Mouse (Mus musculus) liver, postnatal 0 days (tissue): Measurements from ENCODE around the gene Nek5. TPM values are rescaled to one million over a fixed set of nuclear protein-coding genes. Genes with fewer than 3 reads are reported as not detected.

Experiments
- ATAC-seq: fragments of 200-750 bp; cut with Nextera tagmentation; 2 replicates; pipeline ENCODE4 v1.8.0; 2017; ENCODE audit warnings: mild to moderate bottlenecking, moderate library complexity
- DNase-seq: peaks from one replicate; pipeline ENCODE4 v3.0.0-alpha.2; 2016
- H3K27ac ChIP-seq: fragments of 300-500 bp; sonication (generic); 2 replicates; pipeline ENCODE4 v1.5.1; 2014; ENCODE audit warnings: antibody characterized with exemption, moderate library complexity, mild to moderate bottlenecking, low read depth
- H3K27me3 ChIP-seq: fragments of 300-500 bp; sonication (generic); 2 replicates; pipeline ENCODE4 v1.6.1; 2014; ENCODE audit warnings: low read length, control low read depth, mixed read lengths; ENCODE audit not compliant: insufficient read depth
- H3K36me3 ChIP-seq: fragments of 300-500 bp; sonication (generic); replicated peaks from 2 replicates; pipeline ENCODE4 v1.6.1; 2014; ENCODE audit warnings: mild to moderate bottlenecking, control low read depth, low read length, moderate library complexity, mixed read lengths; ENCODE audit not compliant: insufficient read depth
- H3K4me1 ChIP-seq: fragments of 300-500 bp; sonication (generic); 2 replicates; pipeline ENCODE4 v1.6.1; 2014; ENCODE audit warnings: antibody characterized with exemption, mild to moderate bottlenecking, control low read depth; ENCODE audit not compliant: insufficient read depth
- H3K4me2 ChIP-seq: fragments of 300-500 bp; sonication (generic); 2 replicates; pipeline ENCODE4 v1.6.1; 2014; ENCODE audit warnings: low read depth, mild to moderate bottlenecking, low read length, moderate library complexity, mixed read lengths
- H3K4me3 ChIP-seq: fragments of 300-500 bp; sonication (generic); 2 replicates; pipeline ENCODE4 v1.5.1; 2014; ENCODE audit warnings: low read depth, low read length
- H3K9ac ChIP-seq: fragments of 300-500 bp; sonication (generic); replicated peaks from 2 replicates; pipeline ENCODE4 v1.6.1; 2014; ENCODE audit warnings: mild to moderate bottlenecking, moderate library complexity
- H3K9me3 ChIP-seq: fragments of 300-500 bp; sonication (generic); 2 replicates; pipeline ENCODE4 v1.6.1; 2016; ENCODE audit warnings: mild to moderate bottlenecking, control low read depth, low read length, mixed read lengths
- CTCF ChIP-seq: sonication (generic); IDR thresholded peaks from 2 replicates; pipeline ENCODE4 v1.5.1; 2016; ENCODE audit warnings: antibody characterized with exemption, low read depth
- EP300 ChIP-seq: IDR thresholded peaks from 2 replicates; pipeline ENCODE4 v1.6.1; 2016; ENCODE audit warnings: antibody characterized with exemption, low read depth, mild to moderate bottlenecking
- WGBS: fragments of 180-500 bp; shearing (Covaris S2); extraction: QIAGEN DNeasy Blood & Tissue Kit; methylation state at CpG from one replicate; pipeline ENCODE4 v1.1.7; 2014; ENCODE audit not compliant: insufficient replicate concordance; 5-methylcytosine and 5-hydroxymethylcytosine counted together
- polyA plus RNA-seq: library from polyadenylated mRNA; unstranded; fragments of >200 nt; fragmentation: Nextera tagmentation; extraction: Ambion mirVana; gene quantifications from 2 replicates; pipeline ENCODE4 v1.2.1, GENCODE M21; 2015

Nek5 gene
- polyA plus RNA-seq, 1 experiment from 2014 or later = 0.26 TPM

DNA sequence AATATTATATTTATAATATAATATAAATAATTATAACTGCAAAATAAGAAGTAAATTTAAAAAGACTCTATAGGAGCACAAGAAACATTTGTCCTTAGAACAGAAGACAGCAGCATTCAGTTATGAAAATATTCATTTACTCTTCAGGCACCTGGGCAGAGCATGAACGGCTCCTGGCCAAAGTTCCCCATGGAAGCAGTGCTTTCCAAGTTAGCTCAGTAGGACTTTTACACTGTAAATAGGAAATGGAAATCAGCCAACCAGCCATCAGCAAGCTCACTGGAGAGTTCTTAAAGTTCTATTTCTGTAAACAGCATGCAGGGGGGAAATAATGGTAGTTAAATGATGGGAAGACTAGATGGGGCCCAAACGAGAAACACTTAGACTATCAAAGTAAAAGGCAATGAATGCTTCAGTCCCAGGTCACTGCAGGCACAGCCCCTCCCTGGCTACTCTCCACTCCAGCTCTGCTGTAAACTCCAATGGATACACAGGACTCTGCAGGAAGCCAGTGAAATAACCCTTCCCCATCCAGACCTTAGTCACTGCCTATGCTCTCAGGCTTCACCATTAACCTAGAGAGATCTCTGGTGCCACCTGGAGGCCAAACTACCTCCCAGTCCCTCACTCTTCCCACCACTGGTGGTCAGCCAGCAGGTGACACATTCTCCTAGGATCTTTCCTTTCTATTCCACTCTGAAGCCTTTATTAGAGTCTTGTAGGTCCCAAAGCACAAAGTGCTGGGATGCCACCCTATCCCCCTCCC lies 77.0 kb downstream of the Nek5 start:
- no peaks in the 10 kb centered on the region for H3K36me3 ChIP-seq
- H3K4me1 ChIP-seq = peaks cover 3% of the 10 kb centered on the region; the same call in 1 of the 2 replicates
- 52% methylated on average over 2 of the region's 2 CpGs for WGBS
- H3K9ac ChIP-seq = no peak overlapping the region
- peak; percentile 83 for DNase-seq
- H3K9me3 ChIP-seq = no peaks in the 10 kb centered on the region
- no peaks in the 10 kb centered on the region for H3K27me3 ChIP-seq
- ATAC-seq = peak; percentile 95
- TF ChIP-seq EP300 = no peak
- TF ChIP-seq CTCF = peak; percentile 86
- peak overlapping the region; percentile 55 for H3K27ac ChIP-seq
- no peak overlapping the region for H3K4me2 ChIP-seq
- H3K4me3 ChIP-seq = no peak overlapping the region

DNA sequence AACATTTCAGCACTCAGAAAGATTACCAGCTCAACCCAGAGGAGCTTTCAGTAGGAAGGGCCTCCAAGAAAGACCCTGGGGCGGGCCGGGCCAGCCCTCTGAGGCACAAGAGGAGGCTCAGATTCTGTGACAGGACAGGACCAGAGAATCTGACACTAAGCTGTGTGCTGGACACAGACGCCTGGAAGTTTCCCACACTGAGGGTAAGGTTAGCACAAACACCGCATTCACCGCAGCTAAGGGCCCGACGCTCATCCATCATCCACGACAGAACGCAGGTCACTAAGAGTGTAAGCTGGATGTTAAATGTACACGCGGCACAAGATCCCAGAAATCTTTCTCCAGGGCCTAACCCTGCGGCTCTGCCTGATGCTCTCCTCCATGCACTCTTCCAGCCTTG lies 81.1 kb downstream of the Nek5 start:
- H3K4me1 ChIP-seq = peaks cover 8% of the 10 kb centered on the region; the same call in 1 of the 2 replicates
- TF ChIP-seq CTCF = no peak
- TF ChIP-seq EP300 = no peak
- no peaks in the 10 kb centered on the region for H3K9me3 ChIP-seq
- no peaks in the 10 kb centered on the region for H3K27me3 ChIP-seq
- H3K36me3 ChIP-seq = no peaks in the 10 kb centered on the region
- DNase-seq = no peak
- no peak overlapping the region for H3K27ac ChIP-seq
- 68% methylated on average over 12 of the region's 12 CpGs for WGBS
- no peak overlapping the region for H3K4me3 ChIP-seq
- ATAC-seq = no peak
- no peak overlapping the region for H3K9ac ChIP-seq
- no peak overlapping the region for H3K4me2 ChIP-seq

DNA sequence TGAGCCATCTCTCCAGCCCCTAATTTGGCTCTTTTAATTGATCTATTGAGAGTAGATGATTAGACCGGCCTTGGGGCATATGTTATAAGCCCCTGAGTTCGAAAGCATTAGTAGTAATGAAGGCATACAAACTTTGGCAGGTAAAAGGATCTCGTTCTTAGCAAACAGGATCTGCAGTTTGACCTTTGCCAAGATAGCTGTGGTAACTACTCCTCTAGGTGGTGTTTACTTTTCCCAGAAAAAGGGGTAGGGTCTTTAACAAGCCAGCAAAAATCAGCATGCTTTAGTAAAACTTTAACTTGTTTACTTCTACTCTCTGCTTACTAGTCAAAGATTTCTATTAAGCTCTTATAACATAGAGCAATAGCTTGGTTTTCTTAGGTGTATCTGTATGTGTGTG lies 82.3 kb downstream of the Nek5 start:
- Histone ChIP-seq H3K9ac (no peak overlapping the region), H3K4me2 (no peak overlapping the region), H3K9me3 (no peaks in the 10 kb centered on the region), H3K4me1 (peaks cover 8% of the 10 kb centered on the region; the same call in 1 of the 2 replicates), H3K27ac (0 out of 2 replicates have a peak overlapping the region, but pooled peaks have one; percentile 22), H3K27me3 (no peaks in the 10 kb centered on the region), H3K36me3 (no peaks in the 10 kb centered on the region), H3K4me3 (no peak overlapping the region)
- DNase-seq (no peak), ATAC-seq (no peak)
- TF ChIP-seq CTCF (no peak), EP300 (no peak)
- WGBS = 65% methylated on average over 3 of the region's 3 CpGs

- no peak overlapping the region for H3K27ac ChIP-seq
- no peak overlapping the region for H3K4me3 ChIP-seq
- no peak for TF ChIP-seq CTCF
- TF ChIP-seq EP300 = no peak
- H3K9ac ChIP-seq = no peak overlapping the region
- no peak for DNase-seq
- peaks cover 7% of the 10 kb centered on the region; the same call in 1 of the 2 replicates for H3K4me1 ChIP-seq
- no peaks in the 10 kb centered on the region for H3K36me3 ChIP-seq
- no peak; the same call in 1 of the 2 replicates for ATAC-seq
- 48% methylated on average over 6 of the region's 6 CpGs for WGBS
- no peaks in the 10 kb centered on the region for H3K27me3 ChIP-seq
- no peak overlapping the region for H3K4me2 ChIP-seq
- no peaks in the 10 kb centered on the region for H3K9me3 ChIP-seq
Measured at GRCm38 (mm10) chr8:22040153-22040509, 84.7 kb downstream of the Nek5 start.

DNA sequence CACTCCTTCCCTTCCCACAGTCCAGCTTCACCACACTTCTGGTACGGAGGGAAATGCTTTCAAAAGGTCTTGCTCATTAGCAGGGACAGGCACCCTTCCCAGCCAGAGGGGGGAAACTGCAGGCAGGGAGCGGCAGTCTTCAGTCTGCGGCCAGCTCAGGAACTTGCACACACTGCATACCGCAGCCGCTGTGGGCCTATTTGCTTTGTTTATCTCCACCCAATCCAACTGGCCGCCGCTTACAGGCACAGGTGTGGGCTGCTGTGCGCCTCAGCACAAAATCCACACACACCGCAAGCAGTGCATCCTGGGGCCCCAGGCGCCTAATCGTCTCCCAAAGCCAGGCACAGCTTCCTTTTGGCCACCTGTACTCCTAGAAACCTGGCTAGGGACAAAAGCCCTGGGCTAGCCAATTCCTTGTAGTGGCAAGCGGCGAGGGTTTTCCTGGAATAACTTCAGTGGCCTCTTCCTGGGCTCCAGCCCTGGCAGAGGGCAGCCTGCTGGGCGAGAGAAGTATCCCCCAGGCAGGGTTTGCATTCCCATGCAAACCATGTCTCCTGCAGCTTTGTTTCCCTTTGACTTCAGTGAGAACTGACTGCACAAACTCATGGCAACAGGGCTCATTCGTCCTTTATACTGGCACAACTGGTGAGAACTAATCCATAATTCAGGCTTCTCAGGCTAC lies 85.2 kb downstream of the Nek5 start:
- peak; percentile 45 for DNase-seq
- peak overlapping the region; percentile 55; the same call in 1 of the 2 replicates for H3K27ac ChIP-seq
- H3K36me3 ChIP-seq = no peaks in the 10 kb centered on the region
- H3K4me1 ChIP-seq = peaks cover 7% of the 10 kb centered on the region; the same call in 1 of the 2 replicates
- peak overlapping the region; percentile 1; the same call in 1 of the 2 replicates for H3K4me3 ChIP-seq
- no peaks in the 10 kb centered on the region for H3K9me3 ChIP-seq
- 18% methylated on average over 15 of the region's 15 CpGs for WGBS
- peak overlapping the region; percentile 41; the same call in 1 of the 2 replicates for H3K9ac ChIP-seq
- no peak for TF ChIP-seq EP300
- TF ChIP-seq CTCF = no peak
- peak overlapping the region; percentile 23 for H3K4me2 ChIP-seq
- peak; percentile 70 for ATAC-seq
- H3K27me3 ChIP-seq = no peaks in the 10 kb centered on the region

- H3K4me1 ChIP-seq = peaks cover 7% of the 10 kb centered on the region; the same call in 1 of the 2 replicates
- H3K9me3 ChIP-seq = no peaks in the 10 kb centered on the region
- H3K4me3 ChIP-seq = no peak overlapping the region
- DNase-seq (peak; percentile 40), ATAC-seq (peak; percentile 89)
- H3K27me3 ChIP-seq = no peaks in the 10 kb centered on the region
- H3K36me3 ChIP-seq = no peaks in the 10 kb centered on the region
- no peak overlapping the region for H3K9ac ChIP-seq
- TF ChIP-seq EP300 (no peak), CTCF (no peak)
- H3K27ac ChIP-seq = peak overlapping the region; percentile 48
- 60% methylated on average over 7 of the region's 7 CpGs for WGBS
- H3K4me2 ChIP-seq = peak overlapping the region; percentile 22; the same call in 1 of the 2 replicates
Measured at GRCm38 (mm10) chr8:22037022-22037421, 87.8 kb downstream of the Nek5 start.
